Mouse (Mus musculus) embryonic facial prominence, embryonic 14.5 days (tissue): Measurements from ENCODE around the gene Trdmt1. TPM values are rescaled to one million over a fixed set of nuclear protein-coding genes. Genes with fewer than 3 reads are reported as not detected.
"Not testable (repeated sequence)": the region's sequence is repeated elsewhere in the genome, so short reads cannot be mapped to it uniquely, and the experiment has no call there.

ENCODE experiments used
- ATAC-seq: fragments of 200-750 bp; cut with Nextera tagmentation; 2 replicates; pipeline ENCODE4 v1.8.0; 2017; ENCODE audit warnings: low read depth, moderate number of reproducible peaks, moderate TSS enrichment
- DNase-seq: peaks from one replicate; pipeline ENCODE4 v3.0.0-alpha.2; 2015; ENCODE audit warnings: low spot score
- H3K27ac ChIP-seq: fragments of 300-500 bp; sonication (generic); replicated peaks from 2 replicates; pipeline ENCODE4 v1.5.1; 2014; ENCODE audit warnings: low read depth, mild to moderate bottlenecking, low read length, moderate library complexity
- H3K27me3 ChIP-seq: fragments of 300-500 bp; sonication (generic); replicated peaks from 2 replicates; pipeline ENCODE4 v1.6.1; 2014; ENCODE audit warnings: low read length; ENCODE audit not compliant: control insufficient read depth, insufficient read depth
- H3K36me3 ChIP-seq: fragments of 300-500 bp; sonication (generic); 2 replicates; pipeline ENCODE4 v1.6.1; 2014; ENCODE audit warnings: low read length, mixed read lengths; ENCODE audit not compliant: control insufficient read depth, insufficient read depth
- H3K4me1 ChIP-seq: fragments of 300-500 bp; sonication (generic); 2 replicates; pipeline ENCODE4 v1.6.1; 2014; ENCODE audit warnings: antibody characterized with exemption, low read length; ENCODE audit not compliant: control insufficient read depth, insufficient read depth
- H3K4me2 ChIP-seq: fragments of 300-500 bp; sonication (generic); 2 replicates; pipeline ENCODE4 v1.6.1; 2014; ENCODE audit warnings: low read depth, mild to moderate bottlenecking, low read length, moderate library complexity, mixed read lengths
- H3K4me3 ChIP-seq: fragments of 300-500 bp; sonication (generic); 2 replicates; pipeline ENCODE4 v1.5.1; 2014; ENCODE audit warnings: low read depth, mild to moderate bottlenecking, low read length
- H3K9ac ChIP-seq: fragments of 300-500 bp; sonication (generic); 2 replicates; pipeline ENCODE4 v1.6.1; 2014; ENCODE audit warnings: low read depth, mild to moderate bottlenecking, low read length, moderate library complexity, mixed read lengths
- H3K9me3 ChIP-seq: fragments of 300-500 bp; sonication (generic); 2 replicates; pipeline ENCODE4 v1.6.1; 2016; ENCODE audit warnings: low read length; ENCODE audit not compliant: control insufficient read depth
- WGBS: fragments of 180-500 bp; shearing (Covaris S2); extraction: QIAGEN DNeasy Blood & Tissue Kit; methylation state at CpG from one replicate; pipeline ENCODE4 v1.1.7; 2014; 5-methylcytosine and 5-hydroxymethylcytosine counted together
- polyA plus RNA-seq: library from polyadenylated mRNA; unstranded; fragments of >200 nt; fragmentation: Nextera tagmentation; extraction: Ambion mirVana; gene quantifications from 2 replicates; pipeline ENCODE4 v1.2.1, GENCODE M21; 2014

Trdmt1 gene
- 11.5 and 16.8 TPM in 2 replicates for polyA plus RNA-seq

- peak within 1 kb of the TSS; percentile 97 for H3K27ac ChIP-seq
- ATAC-seq (peak; percentile 99), DNase-seq (peak; percentile 97)
- H3K27me3 ChIP-seq, result no peaks in the 10 kb centered on the region
- H3K4me3 ChIP-seq, result peak within 1 kb of the TSS; percentile 66
- WGBS, result under 1% methylated on average over 30 of the region's 39 CpGs
- no peaks in the 10 kb centered on the region for H3K9me3 ChIP-seq
- peak within 1 kb of the TSS; percentile 59 for H3K4me2 ChIP-seq
- no peaks in the 10 kb centered on the region for H3K36me3 ChIP-seq
- H3K9ac ChIP-seq, result peak within 1 kb of the TSS; percentile 83
- no peaks in the 10 kb centered on the region for H3K4me1 ChIP-seq
These were observed at the start of gene Trdmt1 for GRCm38 (mm10) chr2:13544193-13544824. Gene Trdmt1, minus strand, starts transcription at chr2:13544668.

GRCm38 (mm10) chr2:13593328-13593727, 48.9 kb upstream of the Trdmt1 start:
- H3K4me1 ChIP-seq, result no peaks in the 10 kb centered on the region
- DNase-seq, result no peak
- H3K27me3 ChIP-seq, result no peaks in the 10 kb centered on the region
- no peaks in the 10 kb centered on the region for H3K36me3 ChIP-seq
- no peak overlapping the region for H3K9ac ChIP-seq
- H3K4me2 ChIP-seq, result no peak overlapping the region
- H3K9me3 ChIP-seq, result no peaks in the 10 kb centered on the region
- no peak for ATAC-seq
- WGBS, result 74% methylated on average over 4 of the region's 4 CpGs
- H3K27ac ChIP-seq, result no peak overlapping the region
- H3K4me3 ChIP-seq, result no peak overlapping the region

- not testable (repeated sequence) for H3K4me1 ChIP-seq, H3K4me3 ChIP-seq, ATAC-seq, H3K4me2 ChIP-seq, DNase-seq, H3K27ac ChIP-seq, H3K9ac ChIP-seq, H3K27me3 ChIP-seq, H3K9me3 ChIP-seq
- H3K36me3 ChIP-seq, result peaks cover 44% of the 10 kb centered on the region
These were observed 39.3 kb upstream of the Trdmt1 start for GRCm38 (mm10) chr2:13583746-13584145.

GRCm38 (mm10) chr2:13582184-13582583, 37.7 kb upstream of the Trdmt1 start:
- WGBS, result 85% methylated on average over 3 of the region's 3 CpGs

GRCm38 (mm10) chr2:13579991-13580390, 35.5 kb upstream of the Trdmt1 start:
- DNase-seq (no peak), ATAC-seq (no peak)
- Histone ChIP-seq H3K27me3 (no peaks in the 10 kb centered on the region), H3K27ac (no peak overlapping the region), H3K9me3 (no peaks in the 10 kb centered on the region), H3K4me1 (peaks cover 14% of the 10 kb centered on the region), H3K9ac (no peak overlapping the region), H3K4me3 (no peak overlapping the region), H3K4me2 (no peak overlapping the region), H3K36me3 (peaks cover 68% of the 10 kb centered on the region)
- WGBS, result 69% methylated on average over 11 of the region's 11 CpGs

More at GRCm38 (mm10) chr2:13582184-13582583, 37.7 kb upstream of the Trdmt1 start:
- Histone ChIP-seq H3K4me2 (no peak overlapping the region), H3K4me1 (peaks cover 9% of the 10 kb centered on the region), H3K4me3 (no peak overlapping the region), H3K9ac (no peak overlapping the region), H3K9me3 (no peaks in the 10 kb centered on the region), H3K36me3 (peaks cover 56% of the 10 kb centered on the region), H3K27ac (no peak overlapping the region), H3K27me3 (no peaks in the 10 kb centered on the region)
- ATAC-seq, result no peak
- no peak for DNase-seq

GRCm38 (mm10) chr2:13579315-13579714, 34.8 kb upstream of the Trdmt1 start:
- no peak for ATAC-seq
- H3K4me2 ChIP-seq, result no peak overlapping the region
- 93% methylated on average over 8 of the region's 8 CpGs for WGBS
- no peak for DNase-seq
- H3K27me3 ChIP-seq, result no peaks in the 10 kb centered on the region
- H3K36me3 ChIP-seq, result peaks cover 68% of the 10 kb centered on the region
- no peaks in the 10 kb centered on the region for H3K9me3 ChIP-seq
- H3K9ac ChIP-seq, result no peak overlapping the region
- peaks cover 14% of the 10 kb centered on the region for H3K4me1 ChIP-seq
- no peak overlapping the region for H3K27ac ChIP-seq
- no peak overlapping the region for H3K4me3 ChIP-seq

- Histone ChIP-seq H3K27ac (no peak overlapping the region; the same call in 1 of the 2 replicates), H3K4me3 (no peak overlapping the region), H3K4me2 (peak overlapping the region; percentile 28; the same call in 1 of the 2 replicates), H3K9ac (no peak overlapping the region), H3K9me3 (no peaks in the 10 kb centered on the region), H3K36me3 (peaks cover 68% of the 10 kb centered on the region), H3K4me1 (peaks cover 14% of the 10 kb centered on the region), H3K27me3 (no peaks in the 10 kb centered on the region)
- no peak for DNase-seq
- no peak for ATAC-seq
- 85% methylated on average over 14 of the region's 14 CpGs for WGBS
These were observed 34.1 kb upstream of the Trdmt1 start for GRCm38 (mm10) chr2:13578473-13579152.

GRCm38 (mm10) chr2:13577399-13577798, 32.9 kb upstream of the Trdmt1 start:
- H3K9ac ChIP-seq, result no peak overlapping the region
- peaks cover 59% of the 10 kb centered on the region for H3K36me3 ChIP-seq
- 93% methylated on average over 1 of the region's 1 CpGs for WGBS
- H3K4me2 ChIP-seq, result peak overlapping the region; percentile 36
- 0 out of 2 replicates have a peak overlapping the region, but pooled peaks have one; percentile 11 for H3K4me3 ChIP-seq
- no peak for ATAC-seq
- no peaks in the 10 kb centered on the region for H3K9me3 ChIP-seq
- no peaks in the 10 kb centered on the region for H3K27me3 ChIP-seq
- no peak for DNase-seq
- H3K4me1 ChIP-seq, result peaks cover 20% of the 10 kb centered on the region
- H3K27ac ChIP-seq, result no peak overlapping the region
